Mouse (Mus musculus) brain, embryonic 14.5 days (tissue): ENCODE measurements around the gene Gm11639. TPM values are rescaled to one million over a fixed set of nuclear protein-coding genes. Genes with fewer than 3 reads are reported as not detected.

ENCODE experiments used
- DNase-seq: peaks from one replicate; pipeline ENCODE4 v3.0.0-alpha.2; 2011; ENCODE audit warnings: low read depth
- CTCF ChIP-seq: fragments of 200-500 bp; IDR thresholded peaks from 2 replicates; pipeline ENCODE4 v1.5.1; 2012; ENCODE audit warnings: inconsistent platforms, mild to moderate bottlenecking, moderate library complexity, borderline replicate concordance; ENCODE audit not compliant: insufficient read depth, insufficient read length; ENCODE audit errors: extremely low read depth
- POLR2A ChIP-seq: fragments of 200-500 bp; IDR thresholded peaks from 2 replicates; pipeline ENCODE4 v1.6.1; 2012; ENCODE audit warnings: mild to moderate bottlenecking, inconsistent platforms, borderline replicate concordance; ENCODE audit not compliant: poor library complexity, insufficient read depth, insufficient read length, severe bottlenecking; ENCODE audit errors: extremely low read depth
- polyA plus RNA-seq: library from polyadenylated mRNA; depleted of rRNA; stranded (reverse); fragments of >200 nt; gene quantifications from 2 replicates; pipeline ENCODE4 v1.2.3, GENCODE M21; 2012; rRNA removed

Gm11639 gene
- polyA plus RNA-seq, 1 experiment, result 0.10 TPM

- TF ChIP-seq POLR2A (no peak), CTCF (no peak)
- DNase-seq, result no peak
Measured at GRCm38 (mm10) chr11:105164516-105165510, 479.3 kb downstream of the Gm11639 start.

- no peak for TF ChIP-seq POLR2A
- TF ChIP-seq CTCF, result no peak
- no peak for DNase-seq
Measured at GRCm38 (mm10) chr11:105166780-105167179, 481.3 kb downstream of the Gm11639 start.

Other genes with a start within 250 kb of the Gm11639 start
- 129 and 133 TPM in 2 replicates for gene Kansl1, start 216.8 kb upstream of the Gm11639 start, polyA plus RNA-seq
- gene Cdc27, start 135.1 kb upstream of the Gm11639 start, polyA plus RNA-seq, result 26.8 and 34.2 TPM in 2 replicates
- gene Myl4, start 135.0 kb upstream of the Gm11639 start, polyA plus RNA-seq, result 3.4 and 5.0 TPM in 2 replicates
- gene Itgb3, start 77.7 kb upstream of the Gm11639 start, polyA plus RNA-seq, result 0.64 and 1.9 TPM in 2 replicates